Mouse (Mus musculus) MEL (cell line): ENCODE measurements around the gene Ephb6. TPM values are rescaled to one million over a fixed set of nuclear protein-coding genes. Genes with fewer than 3 reads are reported as not detected.
"Not testable (repeated sequence)": the region's sequence is repeated elsewhere in the genome, so short reads cannot be mapped to it uniquely, and the experiment has no call there.

Experiments used
- DNase-seq: peaks from one replicate; pipeline ENCODE4 v3.0.0; 2011; ENCODE audit warnings: low read depth, low spot score
- H3K27ac ChIP-seq: 2 replicates; pipeline ENCODE4 v1.5.1; 2012; ENCODE audit warnings: low read depth, mild to moderate bottlenecking, control low read depth, low read length, moderate library complexity; ENCODE audit not compliant: control insufficient read depth
- H3K27me3 ChIP-seq, 2 experiments: fragments of 150-350 bp in 1 of 2; sonication (generic) in 1 of 2; 2 replicates each; pipeline ENCODE4 v1.6.1; 2012; ENCODE audit warnings: low read length in 2 of 2, mild to moderate bottlenecking in 2 of 2, improper control_type of control experiment in 1 of 2, moderate library complexity in 1 of 2; ENCODE audit not compliant: insufficient read depth in 2 of 2, control insufficient read depth in 1 of 2
- H3K36me3 ChIP-seq, 2 experiments: 2 replicates each; pipeline ENCODE4 v1.6.1; 2012 to 2014; ENCODE audit warnings: low read length in 2 of 2, improper control_type of control experiment in 1 of 2, inconsistent platforms in 1 of 2, mild to moderate bottlenecking in 1 of 2; ENCODE audit not compliant: insufficient read depth in 2 of 2, control insufficient read depth in 1 of 2
- H3K4me1 ChIP-seq, 2 experiments: fragments of 150-350 bp in 1 of 2; sonication (generic) in 1 of 2; 2 replicates each; pipeline ENCODE4 v1.6.1; 2012; ENCODE audit warnings: low read length in 2 of 2, improper control_type of control experiment in 1 of 2, mild to moderate bottlenecking in 1 of 2; ENCODE audit not compliant: insufficient read depth in 2 of 2, control insufficient read depth in 1 of 2
- H3K4me3 ChIP-seq, 2 experiments: fragments of 150-350 bp in 1 of 2; sonication (generic) in 1 of 2; 2 replicates each; pipeline ENCODE4 v1.5.1; 2012; ENCODE audit warnings: low read depth in 2 of 2, low read length in 2 of 2, mild to moderate bottlenecking in 2 of 2, moderate library complexity in 2 of 2, control low read depth in 1 of 2, improper control_type of control experiment in 1 of 2; ENCODE audit not compliant: control insufficient read depth in 1 of 2, insufficient read depth in 1 of 2
- H3K79me2 ChIP-seq: 2 replicates; pipeline ENCODE4 v1.6.1; 2012; ENCODE audit warnings: mild to moderate bottlenecking, low read length, moderate library complexity; ENCODE audit not compliant: control insufficient read depth, poor library complexity, insufficient read depth
- H3K9ac ChIP-seq: 2 replicates; pipeline ENCODE4 v1.6.1; 2012; ENCODE audit warnings: low read depth, mild to moderate bottlenecking, control low read depth, low read length, moderate library complexity; ENCODE audit not compliant: control insufficient read depth, poor library complexity, severe bottlenecking
- H3K9me3 ChIP-seq: fragments of 150-350 bp; sonication (generic); replicated peaks from 2 replicates; pipeline ENCODE4 v1.6.1; 2012; ENCODE audit warnings: mild to moderate bottlenecking, low read length, improper control_type of control experiment, moderate library complexity; ENCODE audit not compliant: insufficient read depth
- BHLHE40 ChIP-seq: IDR thresholded peaks from 2 replicates; pipeline ENCODE4 v1.6.1; 2012; ENCODE audit warnings: low read depth, mild to moderate bottlenecking, inconsistent platforms, low read length, improper control_type of control experiment, borderline replicate concordance
- CHD1 ChIP-seq: IDR thresholded peaks from 2 replicates; pipeline ENCODE4 v1.6.1; 2012; ENCODE audit warnings: low read depth, mild to moderate bottlenecking, inconsistent platforms, low read length, improper control_type of control experiment
- CHD2 ChIP-seq: IDR thresholded peaks from 2 replicates; pipeline ENCODE4 v1.6.1; 2011; ENCODE audit warnings: low read length, improper control_type of control experiment
- GABPA ChIP-seq: IDR thresholded peaks from 2 replicates; pipeline ENCODE4 v1.6.1; 2012; ENCODE audit warnings: low read depth, mild to moderate bottlenecking, inconsistent platforms, low read length, improper control_type of control experiment, moderate library complexity
- GATA1 ChIP-seq: IDR thresholded peaks from 2 replicates; pipeline ENCODE4 v1.6.1; 2011; ENCODE audit warnings: low read depth, low read length, improper control_type of control experiment
- MEF2A ChIP-seq: IDR thresholded peaks from 2 replicates; pipeline ENCODE4 v1.6.1; 2014; ENCODE audit warnings: low read depth, mild to moderate bottlenecking, inconsistent platforms, low read length, improper control_type of control experiment; ENCODE audit not compliant: poor library complexity, insufficient replicate concordance, severe bottlenecking; ENCODE audit errors: extremely low read depth
- POLR2A ChIP-seq, 2 experiments: IDR thresholded peaks; 2 replicates each; pipeline ENCODE4 v1.6.1; 2011 to 2012; ENCODE audit warnings: low read length in 2 of 2, mild to moderate bottlenecking in 2 of 2, control low read depth in 1 of 2, improper control_type of control experiment in 1 of 2, low read depth in 1 of 2, moderate library complexity in 1 of 2; ENCODE audit not compliant: control insufficient read depth in 1 of 2, insufficient read depth in 1 of 2, poor library complexity in 1 of 2
- POLR2AphosphoS5 ChIP-seq: IDR thresholded peaks from 2 replicates; pipeline ENCODE4 v1.6.1; 2012; ENCODE audit warnings: low read depth, borderline replicate concordance, mild to moderate bottlenecking, inconsistent platforms, low read length, moderate library complexity, mixed read lengths
- RCOR1 ChIP-seq: IDR thresholded peaks from 2 replicates; pipeline ENCODE4 v1.6.1; 2012; ENCODE audit warnings: low read depth, mild to moderate bottlenecking, inconsistent platforms, low read length, improper control_type of control experiment
- TAL1 ChIP-seq: IDR thresholded peaks from 2 replicates; pipeline ENCODE4 v1.6.1; 2012; ENCODE audit warnings: mild to moderate bottlenecking, inconsistent platforms, low read length, moderate library complexity, mixed read lengths
- USF1 ChIP-seq: IDR thresholded peaks from 2 replicates; pipeline ENCODE4 v1.6.1; 2014; ENCODE audit warnings: low read depth, mild to moderate bottlenecking, inconsistent platforms, low read length, improper control_type of control experiment, moderate library complexity
- polyA plus RNA-seq, 2 experiments: library from polyadenylated mRNA; stranded (reverse) in 1 of 2; unstranded in 1 of 2; fragments of >175 nt in 1 of 2; fragments of >200 nt in 1 of 2; gene quantifications; 2 replicates each; pipeline versions ENCODE4 v1.2.1 to v1.2.4; 2012; ENCODE audit warnings: low replicate concordance in 2 of 2, low read depth in 1 of 2; ENCODE audit not compliant: insufficient read length in 2 of 2, insufficient read depth in 1 of 2, missing spikeins in 1 of 2
- total RNA-seq: library from RNA; depleted of rRNA; stranded (reverse); fragments of 300-350 nt; gene quantifications from 2 replicates; pipeline ENCODE4 v1.2.3, GENCODE M21; 2012

Ephb6 gene
- total and polyA plus RNA-seq, 3 experiments, result 1.0 to 5.2 TPM; not detected in 1

DNA sequence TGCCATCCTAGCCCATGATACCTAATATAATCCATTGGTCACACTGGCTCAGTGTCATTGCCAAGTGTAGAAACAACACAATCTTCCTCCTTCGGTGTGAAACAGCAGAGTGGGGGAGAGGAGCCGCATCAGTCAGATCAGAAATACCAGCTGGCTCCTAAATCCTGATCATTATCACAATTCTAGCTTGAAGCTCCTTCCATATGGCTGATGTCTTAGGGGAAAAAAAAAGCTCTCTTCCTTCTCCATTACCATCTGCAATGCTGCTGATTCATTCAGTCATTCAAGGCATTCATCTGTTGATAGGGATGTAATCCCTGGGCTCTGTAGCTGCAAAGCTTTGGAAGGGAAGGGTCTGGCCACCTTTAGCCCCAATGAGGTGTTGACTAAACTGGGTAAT lies 45.0 kb upstream of the Ephb6 start:
- H3K4me1 ChIP-seq, result no peaks in the 10 kb centered on the region
- H3K27me3 ChIP-seq, result no peaks in the 10 kb centered on the region
- no peak overlapping the region for H3K4me3 ChIP-seq
- no peaks in the 10 kb centered on the region for H3K9me3 ChIP-seq
- no peaks in the 10 kb centered on the region for H3K79me2 ChIP-seq
- no peaks in the 10 kb centered on the region for H3K36me3 ChIP-seq
- H3K27ac ChIP-seq, result no peak overlapping the region
- DNase-seq, result no peak
- TF ChIP-seq GABPA, result no peak
- TF ChIP-seq TAL1, result no peak
- TF ChIP-seq GATA1, result no peak
- TF ChIP-seq RCOR1, result no peak
- no peak for TF ChIP-seq USF1
- TF ChIP-seq POLR2A (IDR thresholded peaks at IDR 0.05; ENCODE audit: control insufficient read depth in 1 of 2, insufficient read depth in 1 of 2, low read depth in 1 of 2, low read length in 2 of 2, poor library complexity in 1 of 2), result no peak
- TF ChIP-seq CHD2, result no peak
- no peak overlapping the region for H3K9ac ChIP-seq

DNA sequence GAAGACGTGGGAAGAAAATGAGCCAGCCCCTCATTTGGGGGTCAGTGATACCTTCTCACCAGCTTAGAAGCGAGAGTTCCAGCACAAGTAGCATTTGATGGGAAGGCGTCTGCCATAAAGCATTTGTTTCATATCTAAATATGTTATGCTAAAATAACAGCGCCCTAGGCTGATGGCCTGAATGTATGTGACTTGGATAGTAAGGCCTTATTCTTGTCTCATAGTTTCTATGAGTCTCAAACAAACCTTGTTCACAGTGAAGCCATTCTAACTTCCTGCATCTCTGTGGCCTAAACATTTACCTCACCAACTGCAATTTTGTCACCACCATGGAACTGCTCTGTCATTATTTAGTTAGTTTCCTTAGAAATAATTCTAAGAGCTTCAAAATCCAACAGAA lies 42.7 kb upstream of the Ephb6 start:
- Histone ChIP-seq H3K27me3 (no peaks in the 10 kb centered on the region), H3K27ac (no peak overlapping the region), H3K4me3 (no peak overlapping the region), H3K36me3 (no peaks in the 10 kb centered on the region), H3K4me1 (no peaks in the 10 kb centered on the region), H3K79me2 (no peaks in the 10 kb centered on the region), H3K9ac (no peak overlapping the region), H3K9me3 (no peaks in the 10 kb centered on the region)
- no peak for DNase-seq
- no peak for TF ChIP-seq MEF2A

DNA sequence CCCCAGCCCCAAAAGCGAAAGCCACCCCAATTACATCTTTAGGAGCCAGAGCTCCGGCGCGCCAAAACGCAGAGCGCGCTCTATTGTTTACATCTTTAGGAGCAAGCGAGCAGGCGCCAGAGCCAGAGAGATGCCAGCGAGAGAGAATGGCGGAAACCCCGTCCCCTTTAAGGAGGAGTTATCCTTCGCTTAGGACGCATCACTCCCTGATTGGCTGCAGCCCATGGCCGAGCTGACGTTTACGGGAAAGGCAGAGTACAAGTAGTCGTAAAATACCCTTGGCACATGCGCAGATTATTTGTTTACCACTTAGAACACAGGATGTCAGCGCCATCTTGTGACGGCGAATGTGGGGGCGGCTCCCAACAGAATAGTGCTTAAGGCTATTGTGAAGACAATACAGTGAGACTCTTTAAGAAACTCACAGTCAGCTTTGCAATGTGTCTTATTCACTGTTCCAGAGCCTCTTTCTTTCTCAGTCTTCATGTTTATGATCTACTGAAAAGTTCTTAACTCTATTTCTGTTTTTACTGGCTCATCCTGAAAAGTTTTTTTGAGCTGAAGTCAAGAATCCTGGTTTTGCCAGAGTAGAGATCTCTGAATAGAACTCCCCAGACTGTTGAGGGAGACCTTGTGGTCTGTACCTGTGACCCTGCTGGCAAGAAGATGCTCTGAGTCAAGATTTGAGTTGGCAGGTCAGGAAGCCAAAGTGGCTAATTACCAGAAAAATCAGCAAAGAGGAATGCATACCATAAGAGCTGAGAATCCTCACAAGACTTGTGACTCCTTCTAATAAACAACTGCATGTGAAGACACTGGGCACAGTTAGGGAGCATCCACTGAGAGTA lies 42.0 kb upstream of the Ephb6 start:
- not testable (repeated sequence) for H3K4me3 ChIP-seq, H3K9me3 ChIP-seq, H3K9ac ChIP-seq, H3K27ac ChIP-seq, H3K4me1 ChIP-seq, H3K27me3 ChIP-seq, H3K79me2 ChIP-seq, H3K36me3 ChIP-seq, DNase-seq

DNA sequence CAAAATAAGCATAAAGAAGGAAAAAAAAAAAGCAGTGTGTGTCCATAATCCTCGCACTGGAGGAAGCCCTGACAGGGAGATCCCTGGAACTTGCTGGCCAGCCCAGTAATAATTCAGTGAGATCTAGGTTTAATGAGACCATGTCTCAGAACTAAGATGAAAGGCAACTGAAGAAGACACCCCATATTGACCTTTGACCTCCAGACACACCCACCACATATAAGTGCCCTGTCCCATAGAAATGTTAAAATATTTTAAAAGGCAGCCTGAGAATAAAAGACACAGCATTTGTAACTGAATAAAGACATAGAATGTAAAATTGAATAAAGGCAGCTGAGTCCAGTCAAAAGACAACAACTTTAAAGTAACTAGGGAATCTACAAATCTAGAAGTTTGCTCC lies 40.0 kb upstream of the Ephb6 start:
- no peaks in the 10 kb centered on the region for H3K36me3 ChIP-seq
- no peaks in the 10 kb centered on the region for H3K79me2 ChIP-seq

More for the DNA sequence above, 40.0 kb upstream of the Ephb6 start:
- H3K9ac ChIP-seq, result no peak overlapping the region
- TF ChIP-seq CHD1 (no peak), POLR2AphosphoS5 (no peak), BHLHE40 (no peak)
- H3K4me1 ChIP-seq, result no peaks in the 10 kb centered on the region
- no peak overlapping the region for H3K27ac ChIP-seq
- no peak for DNase-seq
- H3K27me3 ChIP-seq, result no peaks in the 10 kb centered on the region; a peak in 1 of 4 replicates
- no peak overlapping the region for H3K4me3 ChIP-seq
- no peaks in the 10 kb centered on the region for H3K9me3 ChIP-seq
